9 mouse cellular contexts compared by ENCODE assay signal in the genomic region with DNA sequence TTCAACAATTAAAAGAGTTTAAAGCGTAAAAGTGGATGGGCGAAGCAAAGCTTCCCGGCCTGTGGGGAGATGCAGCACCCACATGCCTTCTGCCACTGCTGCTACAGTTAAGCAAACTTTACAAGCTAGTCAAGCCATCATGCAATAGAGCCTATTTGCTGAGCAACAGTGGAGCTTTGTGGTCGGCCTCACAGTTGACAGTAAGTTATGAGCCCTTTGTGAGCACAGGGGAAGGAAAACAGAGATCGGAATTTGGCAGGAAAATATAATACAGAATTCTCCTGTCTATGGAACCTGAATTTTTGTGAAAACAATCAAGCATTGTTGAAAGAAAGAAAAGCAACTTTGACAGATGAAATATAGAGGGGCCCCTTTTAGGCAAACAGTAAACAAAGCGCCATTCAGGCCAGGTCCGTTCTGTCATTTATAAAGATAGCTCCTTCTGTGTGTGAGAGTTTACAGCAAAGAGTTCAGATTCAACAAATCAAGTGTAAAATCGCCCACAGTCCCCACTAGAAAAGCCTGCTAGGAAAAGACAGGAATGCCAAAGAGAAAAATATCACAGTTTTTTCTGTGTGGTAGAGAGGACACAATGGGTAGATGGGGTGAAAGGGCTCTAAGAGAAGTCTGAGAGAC.
A peak's percentile ranks its signal among the peaks of the same experiment; 100 is the strongest.
DNase-seq lines count a peak whose midpoint lies in the region; ATAC-seq and TF ChIP-seq lines count a peak whose summit lies in the region.
"Had no signal": no experiment of that assay in that cellular context is flagged by ENCODE, and none has a peak within 500 bp of the region (broad histone marks: within the 10 kb centered on the region; RNA-seq: fewer than 3 reads in every experiment).

No protein-coding gene starts in this region.

- H3K4me2 ChIP-seq in heart, embryonic 15.5 days = no peak overlapping the region
- H3K4me2 ChIP-seq in forebrain, postnatal 0 days (ENCODE audit: low read depth) = peak overlapping the region; percentile 10; the same call in 1 of the 2 replicates
- H3K4me2 ChIP-seq in limb, embryonic 15.5 days = 0 out of 2 replicates have a peak overlapping the region, but pooled peaks have one; percentile 19
- H3K4me2 ChIP-seq: liver, embryonic 13.5 days had no signal

- TF ChIP-seq CTCF in forebrain, postnatal 0 days (IDR thresholded peaks at IDR 0.05; ENCODE audit: low read depth) = peak; percentile 9; the same call in 1 of the 2 replicates

- 60% methylated on average over 8 of the region's 8 CpGs for WGBS in heart, embryonic 15.5 days
- 26% methylated on average over 8 of the region's 8 CpGs for WGBS in forebrain, postnatal 0 days
- WGBS in limb, embryonic 15.5 days = 37% methylated on average over 8 of the region's 8 CpGs

- peak overlapping the region; percentile 17 for H3K27ac ChIP-seq in heart, embryonic 15.5 days
- H3K27ac ChIP-seq in forebrain, postnatal 0 days (ENCODE audit: low read depth, low read length) = no peak overlapping the region
- H3K27ac ChIP-seq in limb, embryonic 15.5 days = peak overlapping the region; percentile 75
- H3K27ac ChIP-seq: liver, embryonic 13.5 days had no signal

- H3K4me1 ChIP-seq in heart, embryonic 15.5 days (replicated peaks) = peaks cover 37% of the 10 kb centered on the region
- H3K4me1 ChIP-seq in forebrain, postnatal 0 days (ENCODE audit: insufficient read depth) = no peaks in the 10 kb centered on the region
- peaks cover 26% of the 10 kb centered on the region for H3K4me1 ChIP-seq in limb, embryonic 15.5 days

- no peak for ATAC-seq in heart, embryonic 15.5 days (replicated peaks; ENCODE audit: insufficient number of reproducible peaks, insufficient read depth, low FRiP score, low read depth)
- ATAC-seq in forebrain, postnatal 0 days = no peak
- ATAC-seq in limb, embryonic 15.5 days (ENCODE audit: insufficient number of reproducible peaks, low FRiP score, low TSS enrichment, low read depth) = no peak

- DNase-seq in heart, adult 18-20 months = no peak
- peak; percentile 64 for DNase-seq in embryo, embryonic 10.5 days (ENCODE audit: low spot score)
- DNase-seq in forebrain, postnatal 0 days = peak; percentile 47
- no peak for DNase-seq in urinary bladder, postnatal 10 days (ENCODE audit: low spot score)
- no peak for DNase-seq in adrenal gland, adult (ENCODE audit: inconsistent age in 2 of 2, low spot score in 1 of 2)
- DNase-seq in gastrocnemius, postnatal 4 days (ENCODE audit: low spot score in 2 of 2) = no peak
- DNase-seq: liver, embryonic 13.5 days had no signal

- H3K27me3 ChIP-seq in heart, embryonic 15.5 days = no peaks in the 10 kb centered on the region
- no peaks in the 10 kb centered on the region for H3K27me3 ChIP-seq in forebrain, postnatal 0 days (ENCODE audit: insufficient read depth, low read length)
- H3K27me3 ChIP-seq in limb, embryonic 15.5 days = no peaks in the 10 kb centered on the region
- H3K27me3 ChIP-seq: liver, embryonic 13.5 days had no signal

- no peak overlapping the region for H3K4me3 ChIP-seq in heart, embryonic 15.5 days
- no peak overlapping the region for H3K4me3 ChIP-seq in forebrain, postnatal 0 days (ENCODE audit: low read depth, low read length)
- H3K4me3 ChIP-seq in limb, embryonic 15.5 days = no peak overlapping the region
- H3K4me3 ChIP-seq: liver, embryonic 13.5 days had no signal

- no peak overlapping the region for H3K9ac ChIP-seq in heart, embryonic 15.5 days
- H3K9ac ChIP-seq in forebrain, postnatal 0 days = no peak overlapping the region
- H3K9ac ChIP-seq in limb, embryonic 15.5 days = no peak overlapping the region
- H3K9ac ChIP-seq: liver, embryonic 13.5 days had no signal

- H3K36me3 ChIP-seq in heart, embryonic 15.5 days = no peaks in the 10 kb centered on the region
- no peaks in the 10 kb centered on the region for H3K36me3 ChIP-seq in forebrain, postnatal 0 days (ENCODE audit: insufficient read depth)
- H3K36me3 ChIP-seq in limb, embryonic 15.5 days = no peaks in the 10 kb centered on the region

- no peaks in the 10 kb centered on the region for H3K9me3 ChIP-seq in heart, embryonic 15.5 days (replicated peaks)
- H3K9me3 ChIP-seq in forebrain, postnatal 0 days (ENCODE audit: low read length) = no peaks in the 10 kb centered on the region
- no peaks in the 10 kb centered on the region for H3K9me3 ChIP-seq in limb, embryonic 15.5 days
- H3K9me3 ChIP-seq: liver, embryonic 13.5 days had no signal

Comparison
In these comparisons a context has a peak if more than half of its experiments do, and no peak if none do; other contexts are left out.
1. DNase-seq: peak in embryo, embryonic 10.5 days (single experiment) and forebrain, postnatal 0 days (single experiment); none in heart, adult 18-20 months (0 of 2), urinary bladder, postnatal 10 days (single experiment), adrenal gland, adult (0 of 2) and gastrocnemius, postnatal 4 days (0 of 2).